Mouse (Mus musculus) subcutaneous adipose tissue, adult 2 months (tissue): ENCODE data around the gene Olfr13. TPM values are rescaled to one million over a fixed set of nuclear protein-coding genes. Genes with fewer than 3 reads are reported as not detected.

ENCODE experiments used
- polyA plus RNA-seq: library from polyadenylated mRNA; depleted of rRNA; stranded (reverse); fragments of >200 nt; gene quantifications from 2 replicates; pipeline ENCODE4 v1.2.3, GENCODE M21; 2012; ENCODE audit warnings: low replicate concordance; rRNA removed

The Olfr13 gene
- not detected in 2 replicates for polyA plus RNA-seq

DNA sequence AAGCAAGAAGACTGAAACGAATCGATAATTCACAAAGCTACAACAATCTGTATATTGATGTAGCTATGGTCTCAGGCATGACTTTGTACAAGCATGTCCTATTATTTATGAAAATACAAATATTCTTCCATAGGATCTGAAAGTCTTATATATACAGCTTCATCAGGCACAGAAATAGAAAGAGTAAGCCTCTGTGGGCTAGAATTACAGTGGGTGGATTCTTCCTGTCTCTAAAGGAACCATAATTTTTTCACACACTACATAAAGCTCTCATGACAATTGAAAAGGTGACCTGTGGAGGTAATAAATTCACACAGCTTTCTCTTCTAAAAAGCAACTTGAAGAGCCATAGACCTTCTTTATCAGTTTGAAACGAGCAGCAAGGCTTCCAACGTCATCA lies at the start of gene Olfr13:
Gene Olfr13, plus strand, starts transcription at position 301 of the 400 bp plus-strand sequence.

DNA sequence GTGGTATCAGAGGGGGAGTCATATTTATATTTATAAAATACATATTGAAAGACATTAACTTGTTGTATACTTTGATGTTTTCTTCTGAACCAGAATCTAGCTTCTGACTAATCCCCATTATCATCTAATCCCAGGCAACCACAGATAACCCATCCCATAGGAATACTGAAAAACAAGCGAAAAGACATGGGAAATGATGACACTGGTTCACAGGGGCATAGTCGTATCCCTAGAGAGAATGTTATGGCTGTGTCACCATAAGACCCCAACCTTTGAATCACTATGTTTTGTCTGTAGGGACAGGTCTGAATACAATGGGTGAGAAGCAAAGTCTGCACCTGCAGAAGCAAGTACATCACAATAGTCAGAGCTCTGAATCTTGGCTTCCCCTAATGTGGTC lies 25.7 kb upstream of the Olfr13 start, which contains the start of gene Olfr237-ps1:
Gene Olfr237-ps1, plus strand, starts transcription at position 301 of the 400 bp plus-strand sequence.

DNA sequence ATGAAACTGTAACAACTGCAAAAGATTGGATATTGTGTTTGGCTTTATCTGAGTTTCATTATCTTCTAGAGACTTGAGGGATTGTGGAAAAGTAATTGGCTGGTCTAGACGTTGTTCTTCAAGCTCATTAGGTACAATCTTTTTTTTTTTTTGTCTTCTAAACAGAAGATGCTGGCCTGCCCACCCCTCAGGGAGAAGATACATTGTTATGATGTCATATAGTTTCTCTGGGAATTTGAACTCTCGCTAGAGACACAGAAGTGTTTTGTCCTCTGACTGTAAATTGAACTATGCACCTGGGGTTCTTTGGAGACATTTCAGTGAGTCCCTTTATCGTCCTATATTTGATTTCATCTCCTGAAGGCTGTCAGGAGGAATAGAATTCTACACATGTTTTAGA lies 9.0 kb upstream of the Olfr13 start, which contains the start of gene Olfr437:
Gene Olfr437, plus strand, starts transcription at position 301 of the 400 bp plus-strand sequence.

DNA sequence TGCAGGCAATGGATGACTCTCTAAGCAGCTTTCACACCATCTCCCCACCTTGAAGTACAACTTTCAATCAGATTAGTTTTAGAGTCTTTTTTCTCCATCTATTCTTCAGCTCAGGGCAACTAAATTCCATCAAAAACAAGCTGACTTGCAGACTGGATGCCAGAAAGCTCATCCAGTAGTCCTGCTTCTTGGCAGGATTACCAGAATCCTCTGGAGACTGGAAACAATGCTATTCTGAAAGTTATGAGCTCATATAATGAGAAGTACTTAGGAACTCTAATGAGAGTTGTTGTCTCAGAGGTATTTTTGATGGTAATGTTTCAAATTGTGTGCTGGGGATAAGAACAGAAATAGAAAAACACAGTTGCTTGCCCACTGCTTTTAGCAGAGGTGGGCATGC lies 24.8 kb downstream of the Olfr13 start, which contains the start of gene Olfr435:
Gene Olfr435, plus strand, starts transcription at position 366 of the 400 bp plus-strand sequence.

DNA sequence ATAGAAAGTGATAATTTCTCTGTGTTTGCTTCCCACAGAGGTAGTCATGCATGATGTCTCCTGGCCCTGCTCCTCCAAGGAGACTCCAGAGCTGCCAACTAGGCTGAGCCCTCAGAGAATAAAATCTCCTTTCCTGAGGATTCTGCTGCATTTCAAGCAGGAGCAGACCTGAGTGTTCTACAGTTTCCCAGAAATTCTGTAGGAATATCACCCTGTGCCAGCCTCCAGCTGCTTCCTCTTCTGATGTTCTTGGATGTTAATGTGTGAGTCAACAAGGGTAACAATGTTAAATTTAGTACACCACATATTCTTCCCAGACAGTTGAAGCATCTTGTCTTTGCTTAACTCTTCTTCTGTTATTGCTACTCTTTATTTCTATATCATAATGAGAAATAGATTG lies 40.9 kb downstream of the Olfr13 start, which contains the start of gene Olfr434:
Gene Olfr434, plus strand, starts transcription at position 149 of the 400 bp plus-strand sequence.

Other genes with a start within 250 kb of the Olfr13 start
- not detected in 2 replicates for gene Olfr444, start 223.1 kb upstream of the Olfr13 start, polyA plus RNA-seq
- not detected in 2 replicates for gene Olfr441, start 65.8 kb upstream of the Olfr13 start, polyA plus RNA-seq
- gene Olfr237-ps1, start 25.6 kb upstream of the Olfr13 start, polyA plus RNA-seq, result not detected in 2 replicates
- gene Olfr437, start 8.9 kb upstream of the Olfr13 start, polyA plus RNA-seq, result not detected in 2 replicates
- not detected in 2 replicates for gene Olfr435, start 25.0 kb downstream of the Olfr13 start, polyA plus RNA-seq
- gene Olfr434, start 40.9 kb downstream of the Olfr13 start, polyA plus RNA-seq, result not detected in 2 replicates
- gene Olfr47, start 59.4 kb downstream of the Olfr13 start, polyA plus RNA-seq, result not detected in 2 replicates
- 11.1 and 32.5 TPM in 2 replicates for gene Arhgef5, start 93.4 kb downstream of the Olfr13 start, polyA plus RNA-seq
- 0.06 TPM in 1 of 2 replicates, not detected in the other for gene Nobox, start 137.4 kb downstream of the Olfr13 start, polyA plus RNA-seq